11 mouse cellular contexts compared by ENCODE assay signal in genomic region chr4:57569711-57570110, GRCm38 (mm10). TPM values are rescaled to one million over a fixed set of nuclear protein-coding genes. Genes with fewer than 3 reads are reported as not detected.
DNase-seq lines count a peak whose midpoint lies in the region; ATAC-seq and TF ChIP-seq lines count a peak whose summit lies in the region.
"Had no signal": no experiment of that assay in that cellular context is flagged by ENCODE, and none has a peak within 500 bp of the region (broad histone marks: within the 10 kb centered on the region; RNA-seq: fewer than 3 reads in every experiment).

No protein-coding gene starts in this region.

- H3K9me3 ChIP-seq in lung, embryonic 14.5 days (ENCODE audit: low read depth, low read length) = no peaks in the 10 kb centered on the region
- H3K9me3 ChIP-seq in heart, embryonic 11.5 days (replicated peaks; ENCODE audit: control insufficient read depth, low read length) = no peaks in the 10 kb centered on the region
- no peaks in the 10 kb centered on the region for H3K9me3 ChIP-seq in intestine, postnatal 0 days (ENCODE audit: control insufficient read depth)
- H3K9me3 ChIP-seq in stomach, embryonic 16.5 days (replicated peaks; ENCODE audit: control insufficient read depth, low read length) = no peaks in the 10 kb centered on the region
- H3K9me3 ChIP-seq: neural tube, embryonic 12.5 days had no signal

- H3K4me1 ChIP-seq in lung, embryonic 14.5 days (ENCODE audit: insufficient read depth) = peaks cover 9% of the 10 kb centered on the region; the same call in 1 of the 2 replicates
- peaks cover 32% of the 10 kb centered on the region for H3K4me1 ChIP-seq in heart, embryonic 11.5 days (ENCODE audit: control insufficient read depth, insufficient read depth, low read length)
- no peaks in the 10 kb centered on the region for H3K4me1 ChIP-seq in intestine, postnatal 0 days (replicated peaks; ENCODE audit: control insufficient read depth, insufficient read depth, low read length)
- peaks cover 3% of the 10 kb centered on the region; the same call in 1 of the 2 replicates for H3K4me1 ChIP-seq in stomach, embryonic 16.5 days (ENCODE audit: control insufficient read depth, insufficient read depth, low read length)

- no peaks in the 10 kb centered on the region for H3K27me3 ChIP-seq in lung, embryonic 14.5 days (ENCODE audit: insufficient read depth, low read length)
- no peaks in the 10 kb centered on the region for H3K27me3 ChIP-seq in heart, embryonic 11.5 days (ENCODE audit: control insufficient read depth, insufficient read depth, low read length)
- peaks cover 12% of the 10 kb centered on the region; the same call in 1 of the 2 replicates for H3K27me3 ChIP-seq in intestine, postnatal 0 days (replicated peaks; ENCODE audit: control insufficient read depth, insufficient read depth, low read length)
- no peaks in the 10 kb centered on the region for H3K27me3 ChIP-seq in stomach, embryonic 16.5 days (ENCODE audit: control insufficient read depth, insufficient read depth, low read length)

- H3K27ac ChIP-seq in lung, embryonic 14.5 days (ENCODE audit: low read depth) = peak overlapping the region; percentile 94
- H3K27ac ChIP-seq in heart, embryonic 11.5 days (ENCODE audit: low read depth, low read length) = peak overlapping the region; percentile 98
- no peak overlapping the region for H3K27ac ChIP-seq in intestine, postnatal 0 days (ENCODE audit: low read depth, low read length)
- H3K27ac ChIP-seq in stomach, embryonic 16.5 days (ENCODE audit: low read length) = peak overlapping the region; percentile 75; the same call in 1 of the 2 replicates
- H3K27ac ChIP-seq: neural tube, embryonic 12.5 days had no signal

- peak overlapping the region; percentile 61 for H3K4me3 ChIP-seq in lung, embryonic 14.5 days (ENCODE audit: low read depth, low read length)
- peak overlapping the region; percentile 67 for H3K4me3 ChIP-seq in heart, embryonic 11.5 days (ENCODE audit: low read depth, low read length)
- H3K4me3 ChIP-seq in intestine, postnatal 0 days (ENCODE audit: low read depth, low read length) = no peak overlapping the region
- H3K4me3 ChIP-seq in stomach, embryonic 16.5 days (replicated peaks; ENCODE audit: low read length) = peak overlapping the region; percentile 60
- H3K4me3 ChIP-seq: erythroblast, embryonic 14.5 days; neural tube, embryonic 12.5 days had no signal

- H3K9ac ChIP-seq in lung, embryonic 14.5 days = peak overlapping the region; percentile 81
- peak overlapping the region; percentile 92 for H3K9ac ChIP-seq in heart, embryonic 11.5 days (ENCODE audit: low read depth, low read length)
- H3K9ac ChIP-seq in intestine, postnatal 0 days (ENCODE audit: low read depth, low read length) = no peak overlapping the region
- H3K9ac ChIP-seq in stomach, embryonic 16.5 days (ENCODE audit: low read length) = peak overlapping the region; percentile 33
- H3K9ac ChIP-seq: neural tube, embryonic 12.5 days had no signal

- ATAC-seq in lung, embryonic 14.5 days (ENCODE audit: insufficient read depth) = no peak
- no peak; the same call in 1 of the 2 replicates for ATAC-seq in heart, embryonic 11.5 days (replicated peaks; ENCODE audit: insufficient number of reproducible peaks, low FRiP score, low TSS enrichment)
- ATAC-seq in intestine, postnatal 0 days = no peak
- ATAC-seq in stomach, embryonic 16.5 days (ENCODE audit: insufficient read depth, low FRiP score) = no peak

- H3K36me3 ChIP-seq in lung, embryonic 14.5 days (ENCODE audit: insufficient read depth) = no peaks in the 10 kb centered on the region
- H3K36me3 ChIP-seq in heart, embryonic 11.5 days (ENCODE audit: control insufficient read depth, insufficient read depth, low read length) = no peaks in the 10 kb centered on the region
- no peaks in the 10 kb centered on the region for H3K36me3 ChIP-seq in intestine, postnatal 0 days (ENCODE audit: control insufficient read depth, insufficient read depth)
- H3K36me3 ChIP-seq in stomach, embryonic 16.5 days (ENCODE audit: control insufficient read depth, insufficient read depth, low read length) = no peaks in the 10 kb centered on the region
- H3K36me3 ChIP-seq: G1E; neural tube, embryonic 12.5 days had no signal

- peak; percentile 49 for DNase-seq in lung, embryonic 14.5 days
- DNase-seq in lung, postnatal 14 days = no peak
- no peak for DNase-seq in right cerebral cortex, postnatal 10 days (ENCODE audit: low spot score in 2 of 2)
- no peak for DNase-seq in layer of hippocampus, adult 11-12 months (ENCODE audit: low spot score)
- DNase-seq: kidney, adult 11 months had no signal

- 35% methylated on average over 6 of the region's 6 CpGs for WGBS in lung, embryonic 14.5 days
- WGBS in heart, embryonic 11.5 days (ENCODE audit: insufficient replicate concordance) = 29% methylated on average over 6 of the region's 6 CpGs
- 67% methylated on average over 6 of the region's 6 CpGs for WGBS in intestine, postnatal 0 days
- 73% methylated on average over 6 of the region's 6 CpGs for WGBS in stomach, embryonic 16.5 days

- TF ChIP-seq CTCF in lung, embryonic 14.5 days (IDR thresholded peaks at IDR 0.05; ENCODE audit: low read depth) = no peak
- no peak for TF ChIP-seq CTCF in intestine, postnatal 0 days (IDR thresholded peaks at IDR 0.05; ENCODE audit: low read depth)

- peak overlapping the region; percentile 76 for H3K4me2 ChIP-seq in lung, embryonic 14.5 days
- H3K4me2 ChIP-seq in heart, embryonic 11.5 days = peak overlapping the region; percentile 64
- H3K4me2 ChIP-seq in intestine, postnatal 0 days (replicated peaks; ENCODE audit: low read depth) = peak overlapping the region; percentile 70; the same call in 1 of the 2 replicates
- H3K4me2 ChIP-seq in stomach, embryonic 16.5 days (ENCODE audit: low read depth, low read length) = peak overlapping the region; percentile 83

RNA-seq across cellular contexts. Expression of gene Pakap, which starts 1.7 kb away (rescaled TPM):
- polyA plus RNA-seq in lung, embryonic 14.5 days (2014; fragmentation: Nextera tagmentation; extraction: Ambion mirVana) = 56.2 and 57.2 TPM in 2 replicates
- 46.0 and 64.7 TPM in 2 replicates for polyA plus RNA-seq in heart, embryonic 11.5 days (2014; fragmentation: Nextera tagmentation; extraction: Ambion mirVana)
- polyA plus RNA-seq in intestine, postnatal 0 days (2015; fragmentation: Nextera tagmentation; extraction: Ambion mirVana) = 8.5 and 8.6 TPM in 2 replicates
- polyA plus RNA-seq in stomach, embryonic 16.5 days (2015; fragmentation: Nextera tagmentation; extraction: Ambion mirVana) = 25.7 and 27.5 TPM in 2 replicates
- polyA plus RNA-seq: erythroblast, embryonic 14.5 days; G1E had no signal
